35 mouse cellular contexts compared by ENCODE assay signal in genomic region chr17:25110590-25110989, GRCm38 (mm10). TPM values are rescaled to one million over a fixed set of nuclear protein-coding genes. Genes with fewer than 3 reads are reported as not detected.
"Had no signal": no experiment of that assay in that cellular context is flagged by ENCODE, and none has a peak within 500 bp of the region (broad histone marks: within the 10 kb centered on the region; RNA-seq: fewer than 3 reads in every experiment).

No protein-coding gene starts in this region.

- H3K4me3 ChIP-seq: embryonic facial prominence, embryonic 10.5 days; embryonic facial prominence, embryonic 12.5 days; embryonic facial prominence, embryonic 13.5 days; embryonic facial prominence, embryonic 15.5 days; erythroblast, embryonic 14.5 days; forebrain, embryonic 10.5 days; forebrain, embryonic 12.5 days; forebrain, embryonic 13.5 days; forebrain, embryonic 15.5 days; gastrocnemius, adult 2 months; heart, adult 2 months had no signal

- H3K27me3 ChIP-seq: embryonic facial prominence, embryonic 12.5 days; embryonic facial prominence, embryonic 13.5 days; embryonic facial prominence, embryonic 15.5 days; forebrain, embryonic 12.5 days; forebrain, embryonic 13.5 days; forebrain, embryonic 15.5 days had no signal

- DNase-seq: cerebellum, adult 8-10 months; cerebellum, adult 9-10 months; cerebellum, adult 9-11 months; cerebellum, postnatal 10 days; cerebellum, postnatal 25 days; cerebellum, postnatal 36 days; embryo, embryonic 11 days; forebrain, postnatal 0 days; gastrocnemius, adult 2 months; gastrocnemius, postnatal 10 days; gastrocnemius, postnatal 14 days; gastrocnemius, postnatal 25 days; gastrocnemius, postnatal 36 days; heart, adult 11 months; heart, adult 18-20 months; heart, adult 2 months had no signal

- H3K4me2 ChIP-seq: embryonic facial prominence, embryonic 12.5 days; embryonic facial prominence, embryonic 13.5 days; embryonic facial prominence, embryonic 15.5 days; forebrain, embryonic 12.5 days; forebrain, embryonic 13.5 days; forebrain, embryonic 15.5 days had no signal

RNA-seq across cellular contexts. Expression of gene Ptx4, which starts 10.0 kb away (rescaled TPM):
- total RNA-seq: common myeloid progenitor, adult 5-6 weeks; granulocyte monocyte progenitor cell, adult 5-6 weeks had no signal
- polyA plus RNA-seq: erythroblast, embryonic 14.5 days; forebrain, embryonic 13.5 days; forebrain, embryonic 15.5 days; forebrain, embryonic 16.5 days had no signal

RNA-seq across cellular contexts. Expression of gene Tmem204, which starts 27.2 kb away (rescaled TPM):
- total RNA-seq: common myeloid progenitor, adult 5-6 weeks; granulocyte monocyte progenitor cell, adult 5-6 weeks had no signal
- polyA plus RNA-seq: erythroblast, embryonic 14.5 days had no signal

RNA-seq across cellular contexts. Expression of gene Ccdc154, which starts 51.7 kb away (rescaled TPM):
- total RNA-seq: gastrocnemius, adult 18-20 months; gastrocnemius, adult 2 months; gastrocnemius, adult 8-10 months; gastrocnemius, postnatal 14 days; gastrocnemius, postnatal 25 days; gastrocnemius, postnatal 36 days; heart, adult 18-20 months; heart, adult 2 months; heart, adult 8-10 months had no signal
- polyA plus RNA-seq: cortical plate, adult 2 months; embryonic facial prominence, embryonic 10.5 days; embryonic facial prominence, embryonic 11.5 days; embryonic facial prominence, embryonic 12.5 days; embryonic facial prominence, embryonic 13.5 days; embryonic facial prominence, embryonic 14.5 days; erythroblast, embryonic 14.5 days; forebrain, embryonic 10.5 days; forebrain, embryonic 12.5 days; forebrain, embryonic 13.5 days; forebrain, embryonic 14.5 days; forebrain, embryonic 15.5 days; forebrain, embryonic 16.5 days; forebrain, postnatal 0 days had no signal
